Mouse (Mus musculus) cerebellum, adult 11-12 months (tissue): ENCODE results near the gene Tiam1.

Source experiments
- DNase-seq: peaks from one replicate; pipeline ENCODE4 v3.0.0; 2022

Tiam1 gene

GRCm38 (mm10) chr16:89763812-89764211, 379.8 kb downstream of the Tiam1 start:
- no peak for DNase-seq

GRCm38 (mm10) chr16:89762523-89762922, 381.0 kb downstream of the Tiam1 start:
- DNase-seq, result no peak

- no peak for DNase-seq
Measured at GRCm38 (mm10) chr16:89762096-89762495, 381.5 kb downstream of the Tiam1 start.

DNA sequence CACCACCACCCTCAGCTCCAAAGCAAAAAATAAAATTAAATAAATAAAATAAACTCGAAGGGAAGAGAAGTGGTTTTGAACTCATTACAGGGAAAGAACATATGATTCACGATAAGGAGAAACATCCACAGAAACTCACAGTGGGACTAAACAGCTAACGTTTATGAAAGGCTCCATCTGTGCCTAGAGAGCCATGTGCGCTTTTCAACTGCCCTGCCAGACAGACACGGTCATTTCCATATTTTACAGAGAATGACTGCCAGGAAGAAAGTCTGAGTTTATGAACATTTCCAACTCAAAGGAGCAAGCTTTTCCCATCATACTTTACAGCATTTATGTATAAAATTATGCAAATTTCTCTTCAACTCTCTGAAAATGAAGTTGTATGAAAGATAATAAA, 386.2 kb downstream of the Tiam1 start:
- no peak for DNase-seq

DNA sequence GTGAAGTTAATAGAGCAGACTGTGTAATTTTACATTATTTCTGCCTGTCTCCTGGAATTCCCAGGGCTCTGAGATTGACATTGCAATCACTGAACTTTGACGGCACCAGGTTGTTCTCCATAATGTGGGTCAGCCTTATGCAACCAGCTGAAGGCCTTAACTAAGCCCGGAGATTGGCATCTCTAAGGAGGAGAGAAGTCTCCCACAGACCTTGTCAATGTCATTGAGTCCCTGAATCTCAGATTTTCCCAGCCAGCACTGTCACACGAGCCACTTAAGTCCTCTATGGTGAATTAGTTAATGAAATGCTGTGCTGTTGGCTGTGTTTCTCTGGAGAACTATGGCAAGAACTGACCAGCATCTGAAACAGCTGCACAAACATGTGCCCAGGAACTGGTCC, 388.9 kb downstream of the Tiam1 start:
- no peak for DNase-seq

- DNase-seq, result no peak
Measured at GRCm38 (mm10) chr16:89747864-89748263, 395.7 kb downstream of the Tiam1 start.

- DNase-seq, result no peak
Measured at GRCm38 (mm10) chr16:89739559-89739958, 404.0 kb downstream of the Tiam1 start.

- no peak for DNase-seq
Measured at GRCm38 (mm10) chr16:89738963-89739362, 404.6 kb downstream of the Tiam1 start.
